Mouse (Mus musculus): ENCODE measurements around the gene Gm49322. TPM values are rescaled to one million over a fixed set of nuclear protein-coding genes. Genes with fewer than 3 reads are reported as not detected.
"Not testable (repeated sequence)": the region's sequence is repeated elsewhere in the genome, so short reads cannot be mapped to it uniquely, and the experiment has no call there.

Gene Gm49322
- total RNA-seq, 1 experiment from 2014 or later = 0.60 TPM

- ATAC-seq (replicated peaks in 1 of 2; ENCODE audit: insufficient read depth in 1 of 2, low FRiP score in 2 of 2, low TSS enrichment in 1 of 2, low read depth in 1 of 2, poor library complexity in 2 of 2, severe bottlenecking in 2 of 2) = peak; percentile 86 to 89
These were observed 16.3 kb downstream of the Gm49322 start for GRCm38 (mm10) chr10:80621940-80622660.

- ATAC-seq (replicated peaks in 1 of 2; ENCODE audit: insufficient read depth in 1 of 2, low FRiP score in 2 of 2, low TSS enrichment in 1 of 2, low read depth in 1 of 2, poor library complexity in 2 of 2, severe bottlenecking in 2 of 2) = no peak
These were observed 17.0 kb downstream of the Gm49322 start, which contains the start of gene Csnk1g2 for GRCm38 (mm10) chr10:80622661-80623456. Gene Csnk1g2 (plus strand): TSS chr10:80622838.

GRCm38 (mm10) chr10:80623457-80624191 is 17.8 kb downstream of the Gm49322 start:
- ATAC-seq (replicated peaks in 1 of 2; ENCODE audit: insufficient read depth in 1 of 2, low FRiP score in 2 of 2, low TSS enrichment in 1 of 2, low read depth in 1 of 2, poor library complexity in 2 of 2, severe bottlenecking in 2 of 2) = peak; percentile 33 to 51

- no peak for ATAC-seq (replicated peaks in 1 of 2; ENCODE audit: insufficient read depth in 1 of 2, low FRiP score in 2 of 2, low TSS enrichment in 1 of 2, low read depth in 1 of 2, poor library complexity in 2 of 2, severe bottlenecking in 2 of 2)
These were observed 19.9 kb downstream of the Gm49322 start for GRCm38 (mm10) chr10:80625764-80626163.

- no peak for ATAC-seq (replicated peaks in 1 of 2; ENCODE audit: insufficient read depth in 1 of 2, low FRiP score in 2 of 2, low TSS enrichment in 1 of 2, low read depth in 1 of 2, poor library complexity in 2 of 2, severe bottlenecking in 2 of 2)
These were observed 21.9 kb downstream of the Gm49322 start for GRCm38 (mm10) chr10:80627685-80628084.

GRCm38 (mm10) chr10:80628925-80629324 is 23.1 kb downstream of the Gm49322 start:
- ATAC-seq (replicated peaks in 1 of 2; ENCODE audit: insufficient read depth in 1 of 2, low FRiP score in 2 of 2, low TSS enrichment in 1 of 2, low read depth in 1 of 2, poor library complexity in 2 of 2, severe bottlenecking in 2 of 2) = no peak

GRCm38 (mm10) chr10:80635345-80635744 is 29.5 kb downstream of the Gm49322 start:
- ATAC-seq (replicated peaks in 1 of 2; ENCODE audit: insufficient read depth in 1 of 2, low FRiP score in 2 of 2, low TSS enrichment in 1 of 2, low read depth in 1 of 2, poor library complexity in 2 of 2, severe bottlenecking in 2 of 2) = no peak

- ATAC-seq (replicated peaks in 1 of 2; ENCODE audit: insufficient read depth in 1 of 2, low FRiP score in 2 of 2, low TSS enrichment in 1 of 2, low read depth in 1 of 2, poor library complexity in 2 of 2, severe bottlenecking in 2 of 2) = no peak
These were observed 41.1 kb downstream of the Gm49322 start for GRCm38 (mm10) chr10:80646936-80647335.

- ATAC-seq (replicated peaks in 1 of 2; ENCODE audit: insufficient read depth in 1 of 2, low FRiP score in 2 of 2, low TSS enrichment in 1 of 2, low read depth in 1 of 2, poor library complexity in 2 of 2, severe bottlenecking in 2 of 2) = not testable (repeated sequence)
These were observed 44.1 kb downstream of the Gm49322 start for GRCm38 (mm10) chr10:80649910-80650309.

GRCm38 (mm10) chr10:80650392-80650791 is 44.6 kb downstream of the Gm49322 start:
- no peak for ATAC-seq (replicated peaks in 1 of 2; ENCODE audit: insufficient read depth in 1 of 2, low FRiP score in 2 of 2, low TSS enrichment in 1 of 2, low read depth in 1 of 2, poor library complexity in 2 of 2, severe bottlenecking in 2 of 2)

- ATAC-seq (replicated peaks in 1 of 2; ENCODE audit: insufficient read depth in 1 of 2, low FRiP score in 2 of 2, low TSS enrichment in 1 of 2, low read depth in 1 of 2, poor library complexity in 2 of 2, severe bottlenecking in 2 of 2) = no peak
These were observed 47.4 kb downstream of the Gm49322 start for GRCm38 (mm10) chr10:80653156-80653720.

GRCm38 (mm10) chr10:80654866-80655265 is 49.0 kb downstream of the Gm49322 start:
- ATAC-seq (replicated peaks in 1 of 2; ENCODE audit: insufficient read depth in 1 of 2, low FRiP score in 2 of 2, low TSS enrichment in 1 of 2, low read depth in 1 of 2, poor library complexity in 2 of 2, severe bottlenecking in 2 of 2) = no peak

- ATAC-seq (replicated peaks in 1 of 2; ENCODE audit: insufficient read depth in 1 of 2, low FRiP score in 2 of 2, low TSS enrichment in 1 of 2, low read depth in 1 of 2, poor library complexity in 2 of 2, severe bottlenecking in 2 of 2) = no peak
These were observed 49.7 kb downstream of the Gm49322 start for GRCm38 (mm10) chr10:80655406-80656129.

- ATAC-seq (replicated peaks in 1 of 2; ENCODE audit: insufficient read depth in 1 of 2, low FRiP score in 2 of 2, low TSS enrichment in 1 of 2, low read depth in 1 of 2, poor library complexity in 2 of 2, severe bottlenecking in 2 of 2) = peak; percentile 76 to 77
These were observed 50.5 kb downstream of the Gm49322 start for GRCm38 (mm10) chr10:80656130-80656862.

- no peak for ATAC-seq (replicated peaks in 1 of 2; ENCODE audit: insufficient read depth in 1 of 2, low FRiP score in 2 of 2, low TSS enrichment in 1 of 2, low read depth in 1 of 2, poor library complexity in 2 of 2, severe bottlenecking in 2 of 2)
These were observed 51.2 kb downstream of the Gm49322 start, which contains the start of gene Btbd2 for GRCm38 (mm10) chr10:80656863-80657623. Gene Btbd2 (minus strand): TSS chr10:80657071.

All from hematopoietic stem cell, adult 5-6 weeks (primary cell).